Mouse (Mus musculus): ENCODE measurements around the gene Scpep1. TPM values are rescaled to one million over a fixed set of nuclear protein-coding genes. Genes with fewer than 3 reads are reported as not detected.
"Not testable (repeated sequence)": the region's sequence is repeated elsewhere in the genome, so short reads cannot be mapped to it uniquely, and the experiment has no call there.

The Scpep1 gene
- polyA plus RNA-seq, 1 experiment from 2014 or later: 149 TPM

DNA sequence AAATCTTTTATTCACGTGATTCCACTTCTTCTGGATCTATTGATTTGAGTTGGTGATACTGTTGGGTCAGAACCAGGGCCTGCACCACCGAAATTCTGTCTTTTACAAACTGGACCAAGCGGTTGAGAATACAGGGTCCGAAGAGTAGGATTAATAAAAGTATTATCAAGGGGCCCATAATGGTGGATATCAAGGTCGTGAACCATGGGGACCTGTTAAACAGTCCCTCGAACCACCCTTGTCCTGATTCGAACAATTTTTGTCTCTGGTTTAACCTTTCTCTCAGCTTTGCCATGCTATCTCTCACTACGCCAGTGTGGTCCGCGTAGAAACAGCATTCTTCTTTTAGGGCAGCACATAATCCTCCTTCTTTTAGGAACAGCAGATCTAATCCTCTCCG, 64.4 kb downstream of the Scpep1 start:
- not testable (repeated sequence) for H3K4me2 ChIP-seq (ENCODE audit: low read length); H3K27me3 ChIP-seq (ENCODE audit: insufficient read depth, low read length); H3K4me1 ChIP-seq (replicated peaks; ENCODE audit: insufficient read depth, low read length); H3K4me3 ChIP-seq (replicated peaks; ENCODE audit: low read depth, low read length); ATAC-seq (replicated peaks; ENCODE audit: low FRiP score, low read depth); DNase-seq (ENCODE audit: low spot score); H3K36me3 ChIP-seq (ENCODE audit: insufficient read depth, low read length); H3K9ac ChIP-seq (ENCODE audit: low read depth, low read length); H3K9me3 ChIP-seq (replicated peaks; ENCODE audit: low read length); H3K27ac ChIP-seq
- 92% methylated on average over 6 of the region's 11 CpGs for WGBS

DNA sequence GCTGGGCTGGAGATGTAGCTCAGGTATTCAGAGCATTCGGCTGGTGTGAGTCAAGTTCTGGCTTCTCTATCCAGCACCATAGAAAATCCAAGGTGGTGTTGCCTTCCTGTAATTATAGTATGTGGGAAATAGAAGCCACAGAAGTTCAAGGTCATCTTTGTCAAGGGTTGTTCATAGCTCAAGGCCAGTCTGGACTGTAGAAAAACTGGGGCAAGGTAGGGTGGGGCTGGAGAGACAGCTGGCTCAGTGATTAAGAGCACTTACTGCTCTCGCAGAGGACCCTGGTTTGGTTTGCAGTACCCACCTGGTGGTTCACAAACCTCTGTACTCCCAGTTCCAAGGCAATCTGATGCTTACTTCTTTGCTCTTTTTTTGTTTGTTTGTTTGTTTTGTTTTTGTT, 66.3 kb downstream of the Scpep1 start:
- WGBS: 89% methylated on average over 2 of the region's 2 CpGs

GRCm38 (mm10) chr11:88884376-88885065, 70.7 kb downstream of the Scpep1 start:
- Histone ChIP-seq H3K36me3 (ENCODE audit: insufficient read depth, low read length) (no peaks in the 10 kb centered on the region), H3K9ac (ENCODE audit: low read depth, low read length) (no peak overlapping the region), H3K27ac (no peak overlapping the region), H3K9me3 (replicated peaks; ENCODE audit: low read length) (no peaks in the 10 kb centered on the region), H3K4me1 (replicated peaks; ENCODE audit: insufficient read depth, low read length) (no peaks in the 10 kb centered on the region), H3K4me3 (replicated peaks; ENCODE audit: low read depth, low read length) (no peak overlapping the region), H3K4me2 (ENCODE audit: low read length) (no peak overlapping the region), H3K27me3 (ENCODE audit: insufficient read depth, low read length) (no peaks in the 10 kb centered on the region)
- TF ChIP-seq CTCF (IDR thresholded peaks at IDR 0.05; ENCODE audit: low read depth): no peak
- 70% methylated on average over 8 of the region's 8 CpGs for WGBS
- ATAC-seq (replicated peaks; ENCODE audit: low FRiP score, low read depth) (no peak), DNase-seq (ENCODE audit: low spot score) (no peak)

More for the DNA sequence above, 66.3 kb downstream of the Scpep1 start:
- TF ChIP-seq CTCF (IDR thresholded peaks at IDR 0.05; ENCODE audit: low read depth): no peak
- Histone ChIP-seq H3K9ac (ENCODE audit: low read depth, low read length) (no peak overlapping the region), H3K36me3 (ENCODE audit: insufficient read depth, low read length) (no peaks in the 10 kb centered on the region), H3K4me2 (ENCODE audit: low read length) (no peak overlapping the region), H3K9me3 (replicated peaks; ENCODE audit: low read length) (no peaks in the 10 kb centered on the region), H3K4me3 (replicated peaks; ENCODE audit: low read depth, low read length) (no peak overlapping the region), H3K27me3 (ENCODE audit: insufficient read depth, low read length) (no peaks in the 10 kb centered on the region), H3K4me1 (replicated peaks; ENCODE audit: insufficient read depth, low read length) (no peaks in the 10 kb centered on the region), H3K27ac (no peak overlapping the region)
- DNase-seq (ENCODE audit: low spot score): no peak
- ATAC-seq (replicated peaks; ENCODE audit: low FRiP score, low read depth): no peak

GRCm38 (mm10) chr11:88878011-88878410, 77.3 kb downstream of the Scpep1 start:
- no peak for TF ChIP-seq CTCF (IDR thresholded peaks at IDR 0.05; ENCODE audit: low read depth)
- WGBS: 95% methylated on average over 12 of the region's 12 CpGs
- Histone ChIP-seq H3K27ac (no peak overlapping the region), H3K9me3 (replicated peaks; ENCODE audit: low read length) (no peaks in the 10 kb centered on the region; the same call in 1 of the 2 replicates), H3K9ac (ENCODE audit: low read depth, low read length) (no peak overlapping the region), H3K4me3 (replicated peaks; ENCODE audit: low read depth, low read length) (no peak overlapping the region), H3K4me1 (replicated peaks; ENCODE audit: insufficient read depth, low read length) (0 out of 2 replicates have a peak, but pooled peaks cover 4% of the 10 kb centered on the region), H3K27me3 (ENCODE audit: insufficient read depth, low read length) (no peaks in the 10 kb centered on the region), H3K4me2 (ENCODE audit: low read length) (no peak overlapping the region), H3K36me3 (ENCODE audit: insufficient read depth, low read length) (no peaks in the 10 kb centered on the region)
- no peak for ATAC-seq (replicated peaks; ENCODE audit: low FRiP score, low read depth)
- DNase-seq (ENCODE audit: low spot score): no peak

Other genes starting within 250 kb of the Scpep1 start
- 24.5 and 28.2 TPM in 2 replicates for gene Msi2, start 237.0 kb downstream of the Scpep1 start, polyA plus RNA-seq (2015; fragmentation: Nextera tagmentation; extraction: Ambion mirVana)
- 16.9 and 17.5 TPM in 2 replicates for gene Akap1, start 90.9 kb downstream of the Scpep1 start, polyA plus RNA-seq (2015; fragmentation: Nextera tagmentation; extraction: Ambion mirVana)
- not detected in 2 replicates for gene Elobl, start 11.5 kb upstream of the Scpep1 start, polyA plus RNA-seq (2015; fragmentation: Nextera tagmentation; extraction: Ambion mirVana)
- gene Coil, start 14.8 kb upstream of the Scpep1 start, polyA plus RNA-seq (2015; fragmentation: Nextera tagmentation; extraction: Ambion mirVana): 10.9 and 12.1 TPM in 2 replicates
- gene Trim25, start 43.9 kb upstream of the Scpep1 start, polyA plus RNA-seq (2015; fragmentation: Nextera tagmentation; extraction: Ambion mirVana): 17.6 and 18.3 TPM in 2 replicates
- 2.6 and 3.3 TPM in 2 replicates for gene Dgke, start 111.4 kb upstream of the Scpep1 start, polyA plus RNA-seq (2015; fragmentation: Nextera tagmentation; extraction: Ambion mirVana)
- 0.45 TPM in 1 of 2 replicates, not detected in the other for gene Gm525, start 118.4 kb upstream of the Scpep1 start, polyA plus RNA-seq (2015; fragmentation: Nextera tagmentation; extraction: Ambion mirVana)